Mouse (Mus musculus): Measurements from ENCODE around the gene Gjb2.

Gjb2 gene

DNA sequence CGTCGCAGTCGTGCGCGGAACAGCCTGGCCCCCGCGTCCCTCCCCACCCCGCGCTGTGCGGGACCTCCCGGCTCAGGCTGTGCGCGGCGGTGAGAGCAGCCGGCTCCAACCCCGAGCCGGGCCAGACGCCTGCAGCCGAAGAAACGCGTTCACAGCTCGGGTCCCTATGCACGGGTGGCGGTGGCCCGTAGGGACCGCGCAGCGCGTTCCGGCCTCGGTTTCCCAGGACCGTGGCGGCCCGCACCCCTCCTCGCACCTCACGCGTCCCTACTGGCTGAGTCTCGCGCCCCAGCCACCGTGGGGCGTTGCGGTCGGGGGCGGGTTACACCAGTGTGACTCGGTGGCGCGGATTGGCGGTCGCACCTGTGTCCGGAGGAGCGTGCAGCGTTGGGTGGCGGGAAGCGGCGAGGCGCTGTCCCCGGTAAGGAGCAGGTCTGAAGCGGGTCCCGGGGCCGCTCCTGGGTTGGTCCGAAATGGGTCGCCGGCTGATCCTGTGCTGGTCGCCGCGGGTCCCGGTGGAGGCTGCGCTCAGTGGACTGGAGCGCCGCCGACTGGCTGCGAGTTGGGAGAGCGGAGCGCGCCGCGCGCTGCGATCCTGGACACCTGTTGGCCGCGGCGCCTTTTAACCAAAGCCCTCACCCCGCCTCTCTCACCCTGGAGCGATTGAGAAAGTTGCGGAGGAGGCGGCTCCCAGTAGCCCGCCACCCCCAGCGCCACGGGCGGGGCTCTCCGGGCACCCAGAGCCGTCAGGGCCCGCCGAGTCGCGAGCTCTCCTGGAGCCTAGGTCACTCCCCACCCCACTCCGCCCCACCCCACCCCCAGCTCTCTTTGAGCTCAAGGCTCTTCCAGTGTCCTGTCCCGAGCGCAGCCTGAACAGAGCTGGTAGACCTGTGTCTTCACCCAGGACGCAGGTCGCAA is at the start of gene Gjb2:
Gene Gjb2 (minus strand): TSS at position 597 of the 918 bp plus-strand sequence.
- peak; percentile 62 for DNase-seq (ENCODE audit: low read depth)

DNA sequence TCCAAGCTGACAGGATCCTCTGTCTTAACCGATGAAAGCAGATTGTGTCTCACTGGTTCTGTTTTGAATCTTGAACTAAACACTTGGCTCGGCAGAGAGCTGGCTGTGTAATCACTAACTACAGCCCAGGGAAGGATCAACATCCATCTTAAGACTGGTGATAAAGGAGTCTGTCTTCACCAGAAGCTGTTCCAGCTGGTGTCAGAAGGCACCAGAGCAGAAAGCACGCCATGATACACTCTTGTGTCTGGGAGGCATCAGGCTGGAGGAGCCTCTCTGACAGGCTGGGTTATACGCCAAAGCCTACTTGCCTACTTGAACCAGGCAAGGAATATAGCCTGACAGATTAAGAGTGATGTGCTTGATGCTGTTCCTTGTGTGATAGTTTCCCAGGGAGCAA is 41.2 kb upstream of the Gjb2 start:
- DNase-seq (ENCODE audit: low read depth), result no peak

DNA sequence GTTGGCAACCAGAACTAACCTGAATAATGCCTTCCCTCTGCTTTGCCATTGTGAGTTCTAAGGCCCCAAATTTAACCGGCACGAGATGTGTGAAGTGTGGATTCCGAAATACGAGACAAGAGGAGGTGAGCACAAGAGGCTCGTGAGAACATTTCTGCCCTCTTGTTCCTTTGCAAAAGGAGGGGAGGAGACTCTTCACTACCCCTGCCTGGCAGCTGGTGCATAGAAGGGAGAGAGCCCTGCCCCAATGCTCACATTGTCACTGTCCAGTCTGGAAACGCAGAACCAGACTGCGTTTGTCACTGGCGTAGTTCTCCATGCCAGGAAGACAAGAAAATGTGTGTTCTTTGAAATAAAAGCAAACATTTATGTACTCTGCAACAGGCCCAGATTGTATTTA is 30.8 kb upstream of the Gjb2 start:
- DNase-seq (ENCODE audit: low read depth), result no peak

DNA sequence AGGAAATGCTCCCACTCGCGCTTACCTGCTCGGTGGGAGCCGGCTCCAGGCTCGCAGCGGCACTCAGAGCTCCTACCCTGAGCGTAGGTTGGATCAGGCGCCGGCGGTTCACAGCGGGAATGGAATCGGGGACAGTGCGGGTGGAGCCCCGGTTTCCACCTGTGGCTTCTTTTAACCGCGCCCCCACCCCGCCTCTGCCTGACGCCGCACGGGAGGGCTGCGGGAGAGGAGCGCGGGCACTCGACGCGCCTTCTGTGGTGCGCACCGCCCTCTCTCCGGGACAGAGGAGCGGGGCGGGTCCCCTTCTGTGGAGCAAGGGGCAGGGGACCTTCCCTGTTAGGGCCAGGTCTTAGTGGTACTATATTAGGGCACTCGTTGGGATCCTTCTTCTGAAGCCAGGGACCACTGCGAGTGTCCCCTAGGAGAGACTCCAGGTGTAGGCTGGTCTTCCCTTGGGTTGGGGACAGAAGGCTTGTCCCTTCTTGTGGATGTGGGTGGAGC is 28.7 kb upstream of the Gjb2 start, which contains the start of gene Gjb6:
Gene Gjb6 (minus strand): TSS at position 451 of the 501 bp plus-strand sequence.
- no peak for DNase-seq (ENCODE audit: low read depth)

DNA sequence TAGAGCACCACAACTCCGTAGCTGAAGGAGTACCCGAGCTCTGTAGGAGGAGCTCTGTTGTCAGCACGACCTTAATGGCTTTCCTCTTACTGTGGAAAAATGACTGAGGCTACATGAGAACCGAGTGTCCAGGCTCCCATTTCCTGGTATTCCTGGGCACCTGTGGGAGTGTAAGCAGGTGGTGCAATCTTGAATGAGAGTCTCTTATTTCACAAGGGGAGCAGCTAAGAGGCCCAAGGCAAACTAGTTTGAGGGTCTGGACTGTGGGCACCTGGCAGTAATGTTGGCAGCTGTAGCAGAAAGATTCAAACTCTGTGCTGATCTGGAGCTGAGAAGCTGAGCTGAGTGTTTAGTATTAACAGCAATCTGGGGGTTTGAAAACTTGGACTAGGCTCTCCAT is 22.9 kb upstream of the Gjb2 start:
- no peak for DNase-seq (ENCODE audit: low read depth)

DNA sequence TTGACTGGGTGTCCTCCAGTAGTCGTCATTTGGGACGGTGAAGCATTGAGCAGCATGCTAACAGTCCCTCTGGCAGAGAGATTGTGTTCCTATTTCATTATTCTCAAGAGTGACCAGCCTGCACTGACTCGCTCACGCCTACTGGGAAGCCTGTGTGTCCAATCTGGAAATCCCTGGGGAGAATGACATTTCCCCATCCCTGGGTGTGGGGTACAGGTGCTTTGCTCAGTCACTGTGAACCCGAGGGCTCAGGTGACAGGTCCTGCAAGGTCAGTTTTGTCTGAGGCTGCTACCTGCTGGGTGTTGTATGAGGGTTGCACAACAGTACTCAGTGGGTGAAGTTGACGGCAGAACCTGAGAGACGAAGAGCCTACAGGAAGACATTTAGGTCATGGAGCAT is 17.8 kb upstream of the Gjb2 start:
- DNase-seq (ENCODE audit: low read depth), result no peak

DNA sequence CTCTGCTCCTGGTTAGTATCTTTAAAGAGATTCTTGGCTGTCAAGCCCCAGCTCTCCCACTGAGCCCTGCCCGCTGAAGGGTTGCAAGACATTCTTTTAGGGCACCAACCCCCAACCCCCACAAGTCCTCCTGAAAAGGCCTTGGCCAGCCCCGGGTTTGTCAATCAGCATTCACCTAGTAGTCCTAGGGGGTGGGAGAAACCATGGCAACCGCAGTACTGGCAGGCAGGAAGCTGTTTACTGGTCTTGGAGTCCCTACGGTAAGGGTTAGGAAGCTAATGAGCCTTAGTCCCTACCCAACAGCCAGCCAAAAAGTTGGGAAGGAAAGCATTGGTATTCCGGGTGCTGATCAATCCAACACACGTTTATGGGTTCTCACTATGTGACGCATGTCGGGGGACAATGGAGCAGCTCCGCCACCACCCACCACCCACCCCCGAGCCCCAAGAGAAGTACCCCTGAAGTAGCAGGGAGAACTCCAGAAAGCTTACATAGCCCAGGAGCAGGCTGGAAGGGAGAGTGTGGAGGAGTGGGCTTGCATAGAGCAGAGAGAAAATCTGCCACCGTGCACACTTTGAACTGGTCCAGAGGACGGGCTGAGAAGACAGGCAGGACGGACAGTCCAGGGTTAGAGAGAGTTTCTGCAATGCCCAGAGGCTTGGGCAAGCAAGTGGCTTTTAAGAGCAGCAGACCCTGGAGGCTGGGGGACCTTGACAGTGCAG is 11.5 kb upstream of the Gjb2 start, which contains the start of gene Gm4491:
Gene Gm4491 (minus strand): TSS at position 61 of the 722 bp plus-strand sequence.
- no peak for DNase-seq (ENCODE audit: low read depth)

DNA sequence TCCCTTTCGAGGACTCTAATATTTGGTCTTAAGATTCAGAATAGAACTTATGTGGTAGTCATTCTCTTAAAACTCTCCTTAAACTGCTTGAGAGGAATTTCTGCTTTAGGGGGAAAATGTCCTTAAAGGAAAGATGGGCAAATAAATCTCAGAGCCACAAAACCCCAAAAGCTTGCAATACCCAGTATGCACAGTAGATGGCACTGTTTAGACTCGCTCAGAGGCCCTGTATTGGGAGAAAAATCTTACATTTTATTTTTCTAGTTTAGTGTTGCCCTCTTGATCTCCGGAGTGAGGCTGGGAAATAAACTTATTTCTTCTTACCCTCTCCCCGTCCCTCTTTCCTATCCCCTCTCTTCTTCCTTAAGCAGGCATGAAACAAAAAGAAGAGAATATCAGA is 4.7 kb upstream of the Gjb2 start:
- DNase-seq (ENCODE audit: low read depth), result peak; percentile 79

DNA sequence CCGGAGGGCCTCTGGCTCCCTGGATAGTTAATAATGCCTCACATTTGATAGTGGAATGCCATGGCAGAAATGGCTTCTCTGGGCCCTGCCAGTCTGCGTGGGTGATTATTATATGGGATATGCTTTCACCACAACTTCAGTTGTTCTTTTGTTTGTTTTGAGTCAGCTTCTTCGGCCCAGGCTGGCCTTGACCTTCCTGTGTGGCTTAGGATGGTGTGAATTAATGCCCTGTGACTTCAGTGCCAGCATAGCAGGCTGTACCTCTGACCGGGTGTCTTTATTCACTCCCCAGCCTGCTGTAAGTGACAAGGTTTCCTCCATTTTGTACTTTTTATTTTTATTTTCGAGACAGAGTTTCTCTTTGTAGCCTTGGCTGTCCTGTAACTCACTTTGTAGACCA is 3.4 kb upstream of the Gjb2 start:
- no peak for DNase-seq (ENCODE audit: low read depth)

DNA sequence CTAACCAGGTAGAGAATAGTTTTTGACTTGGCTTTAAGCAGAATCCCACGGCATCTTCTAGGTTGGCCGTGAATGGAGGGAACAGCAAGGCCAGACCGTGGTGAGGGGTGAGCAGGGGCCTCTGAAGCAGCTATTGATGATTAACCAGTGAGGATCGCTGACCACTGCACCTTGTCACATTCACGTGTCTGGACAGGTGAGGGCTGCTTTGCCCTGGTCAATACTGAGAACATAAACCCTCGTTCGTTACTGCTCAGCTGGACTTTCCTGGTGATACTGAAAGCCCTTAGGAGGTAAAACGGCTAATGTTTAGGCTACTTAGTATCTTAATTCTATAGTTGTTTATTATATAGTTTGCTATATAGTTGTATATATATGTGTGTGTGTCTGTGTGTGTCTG is 2.6 kb upstream of the Gjb2 start:
- DNase-seq (ENCODE audit: low read depth), result no peak

DNA sequence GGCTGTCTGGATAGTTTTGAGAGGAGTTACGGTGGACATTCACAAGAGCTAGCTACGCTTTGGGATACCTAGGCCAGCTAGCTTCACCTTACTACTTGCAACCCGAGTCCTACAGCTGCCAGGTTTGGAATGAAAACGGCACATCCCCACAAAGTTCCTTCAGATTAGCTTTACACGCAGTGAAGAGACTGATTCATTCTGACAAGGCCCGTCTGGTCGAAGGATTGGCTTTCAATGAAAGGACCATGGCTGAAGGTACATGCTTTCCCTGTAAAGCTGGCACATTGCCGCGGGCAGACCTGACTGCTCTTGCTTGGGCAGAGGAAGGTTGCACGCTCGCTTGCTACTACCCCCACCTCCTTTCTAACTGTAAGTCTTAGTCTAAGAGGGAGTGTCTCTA is 1.2 kb upstream of the Gjb2 start:
- peak; percentile 6 for DNase-seq (ENCODE audit: low read depth)

DNA sequence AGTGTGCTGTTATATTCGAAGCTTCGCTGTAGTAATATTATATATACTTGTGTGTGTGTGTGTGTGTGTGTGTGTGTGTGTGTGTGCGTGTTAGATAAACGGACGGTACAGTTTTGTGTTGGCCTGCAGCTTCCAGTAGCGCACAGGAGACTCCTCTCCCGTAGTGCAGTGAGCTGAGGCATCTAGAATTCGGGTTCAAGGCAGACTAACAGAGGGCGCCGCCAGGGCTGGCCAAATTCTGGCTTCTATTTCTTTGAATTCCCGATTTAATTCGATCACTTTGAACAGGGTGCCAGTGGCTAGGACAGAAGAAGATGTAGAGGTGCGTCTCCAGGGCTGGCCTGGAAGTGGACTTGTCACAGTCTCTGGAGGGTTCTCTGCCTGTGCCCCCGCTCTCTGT is 609 bp upstream of the Gjb2 start:
- DNase-seq (ENCODE audit: low read depth), result no peak

DNA sequence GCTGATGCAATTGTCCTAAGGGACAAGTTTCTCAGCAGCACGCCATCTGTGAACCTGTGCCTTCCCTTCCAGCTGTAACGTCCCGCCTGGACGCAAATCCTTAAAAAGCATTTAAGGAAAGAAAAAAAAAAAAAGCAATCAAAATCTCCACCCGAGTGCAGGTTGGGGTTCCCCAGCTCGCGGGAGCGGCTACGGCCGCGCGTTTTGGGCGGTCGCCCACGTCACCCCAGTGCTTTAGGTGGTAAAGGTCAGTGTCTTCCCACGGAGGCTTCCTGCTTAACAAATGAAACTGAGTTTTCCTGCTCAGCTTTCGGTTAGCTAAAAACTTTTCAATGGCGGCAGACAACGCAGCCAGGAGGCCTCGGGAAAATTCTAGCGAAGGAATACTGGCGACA is 794 bp downstream of the Gjb2 start:
- peak; percentile 64 for DNase-seq (ENCODE audit: low read depth)

DNA sequence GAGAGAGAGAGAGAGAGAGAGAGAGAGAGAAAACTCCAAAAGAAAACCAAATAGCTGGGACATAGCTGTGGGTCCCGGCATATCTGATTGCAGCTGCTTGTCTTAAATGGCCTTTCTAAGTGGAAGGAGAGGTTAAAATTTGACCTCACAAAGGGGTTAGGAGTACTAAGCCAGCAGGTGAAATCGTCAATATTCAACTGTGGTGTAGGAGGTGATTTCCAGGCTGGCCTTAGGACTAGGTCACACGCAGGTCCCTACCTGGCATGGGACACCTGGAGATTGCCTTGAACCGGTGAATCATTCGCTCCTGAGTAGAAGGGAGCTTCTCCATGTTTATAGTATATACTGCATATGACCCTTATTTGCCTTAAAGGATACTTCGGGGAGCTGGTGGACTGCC is 1.4 kb downstream of the Gjb2 start:
- peak; percentile 20 for DNase-seq (ENCODE audit: low read depth)

DNA sequence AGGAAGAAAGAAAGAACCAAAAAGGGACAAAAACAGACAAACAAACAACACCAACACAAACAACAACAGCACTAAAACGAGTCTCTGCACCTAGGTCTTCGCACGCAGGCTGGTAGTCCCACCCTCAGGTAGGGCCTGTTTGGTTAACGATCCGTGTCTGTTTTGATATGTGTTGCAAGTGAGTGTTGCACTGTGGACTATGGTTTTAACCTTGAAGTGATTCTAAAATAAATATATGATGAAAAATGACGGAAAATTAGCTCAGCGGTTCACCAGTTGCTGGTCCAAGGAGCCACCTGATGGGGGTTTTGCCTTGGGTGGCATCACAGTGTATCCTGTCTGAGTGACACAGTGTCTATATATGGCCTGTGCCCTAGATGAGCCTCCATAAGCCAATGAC is 2.9 kb downstream of the Gjb2 start:
- DNase-seq (ENCODE audit: low read depth), result no peak

DNA sequence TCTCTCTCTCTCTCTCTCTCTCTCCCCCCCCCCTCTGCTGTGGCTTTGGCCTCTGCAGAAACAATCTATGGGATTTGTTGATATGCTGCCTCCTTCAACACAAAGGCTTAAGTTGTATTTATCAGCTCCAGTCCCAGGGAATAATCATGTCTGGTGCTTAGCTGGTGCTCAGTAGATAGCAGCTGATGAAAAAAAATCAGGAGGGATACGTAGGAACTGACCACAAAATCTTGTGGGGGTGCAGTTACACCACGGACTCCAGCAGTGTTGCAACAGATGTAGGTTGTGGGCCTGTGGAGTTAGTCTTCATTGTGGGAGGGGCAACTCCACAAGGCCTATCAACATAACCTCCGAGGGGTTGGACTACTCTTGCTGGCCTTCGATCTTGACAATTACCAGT is 8.6 kb downstream of the Gjb2 start:
- DNase-seq (ENCODE audit: low read depth), result no peak

DNA sequence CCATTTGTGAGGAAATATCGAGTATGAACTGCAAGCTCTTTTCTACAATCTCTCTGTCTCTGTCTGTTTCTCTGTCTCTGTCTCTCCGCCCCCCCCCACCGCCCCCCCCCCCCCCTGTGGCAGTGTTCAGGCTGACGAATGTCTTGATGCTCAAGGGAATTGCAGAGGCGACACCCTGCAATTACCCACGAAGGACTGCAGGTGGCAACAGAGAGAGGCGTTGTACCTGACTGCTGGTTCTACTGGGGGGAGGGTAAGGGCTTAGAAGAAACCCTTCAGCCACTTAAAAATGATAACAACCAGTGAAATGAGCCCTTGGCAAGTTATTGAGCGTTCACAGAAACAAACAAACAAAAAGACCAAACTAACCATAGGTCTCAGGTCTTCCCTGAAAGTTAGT is 11.5 kb downstream of the Gjb2 start:
- peak; percentile 80 for DNase-seq (ENCODE audit: low read depth)

DNA sequence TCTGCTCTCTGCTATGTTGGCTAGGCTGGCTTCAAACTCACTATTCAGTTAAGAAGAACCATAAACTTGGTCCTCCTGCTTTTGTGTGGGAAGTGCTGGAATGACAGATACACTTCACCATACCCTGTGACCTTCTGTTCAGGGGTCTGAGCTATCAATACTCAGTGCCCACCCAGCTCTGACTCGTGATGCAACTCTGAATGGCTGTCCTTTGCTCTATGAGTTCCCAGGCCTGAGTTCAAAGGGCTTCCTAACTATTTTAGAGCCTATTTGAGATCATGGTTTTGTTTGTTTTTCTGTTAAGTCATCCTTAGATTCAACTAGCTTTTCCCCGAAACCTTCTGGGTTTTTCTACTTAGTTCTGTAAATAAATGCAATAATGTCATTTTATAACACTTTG is 14.5 kb downstream of the Gjb2 start:
- no peak for DNase-seq (ENCODE audit: low read depth)

DNA sequence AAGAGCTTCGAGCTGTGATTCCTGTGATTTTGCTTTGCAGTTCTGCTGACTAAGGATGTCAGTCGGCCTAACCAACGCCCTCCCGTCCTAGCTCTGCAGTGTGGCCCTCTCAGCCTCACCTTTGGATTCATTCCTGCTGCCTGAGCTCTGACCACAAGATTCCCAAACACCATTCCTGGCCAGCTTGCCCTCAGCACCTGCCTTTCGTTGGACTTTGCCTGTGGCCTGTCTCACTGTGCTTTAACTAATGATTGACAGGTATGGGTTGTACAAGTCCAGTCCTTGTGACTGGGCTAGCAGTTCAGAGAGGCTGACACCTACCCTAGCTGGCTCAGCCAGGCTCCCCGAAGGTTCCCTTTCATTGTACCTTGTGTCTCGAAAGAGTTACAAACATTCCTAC is 15.4 kb downstream of the Gjb2 start:
- DNase-seq (ENCODE audit: low read depth), result no peak

DNA sequence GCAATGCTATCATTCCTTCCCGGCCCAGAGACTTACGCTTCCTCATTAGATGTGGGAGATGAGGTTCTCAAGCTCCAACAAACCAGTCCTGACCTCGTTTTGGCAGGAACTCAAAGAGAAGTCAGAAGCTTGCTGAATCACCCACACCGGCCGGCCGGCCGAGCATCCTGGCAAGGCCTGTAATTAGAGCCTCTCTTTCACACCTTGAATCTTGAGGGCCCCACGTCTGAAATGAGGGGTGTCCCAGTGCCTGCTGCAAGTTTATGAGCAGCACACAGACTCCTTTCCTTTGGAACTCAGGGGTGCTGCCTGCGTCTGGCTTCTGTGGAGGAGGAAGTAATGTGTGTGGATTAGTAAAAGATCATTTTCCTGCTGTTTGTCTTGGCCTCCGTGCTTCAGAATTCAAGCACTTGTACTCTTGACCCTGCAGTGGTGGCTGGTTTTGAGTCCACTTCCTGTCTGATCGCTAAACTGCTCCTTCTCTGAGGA is 20.3 kb downstream of the Gjb2 start:
- DNase-seq (ENCODE audit: low read depth), result no peak

DNA sequence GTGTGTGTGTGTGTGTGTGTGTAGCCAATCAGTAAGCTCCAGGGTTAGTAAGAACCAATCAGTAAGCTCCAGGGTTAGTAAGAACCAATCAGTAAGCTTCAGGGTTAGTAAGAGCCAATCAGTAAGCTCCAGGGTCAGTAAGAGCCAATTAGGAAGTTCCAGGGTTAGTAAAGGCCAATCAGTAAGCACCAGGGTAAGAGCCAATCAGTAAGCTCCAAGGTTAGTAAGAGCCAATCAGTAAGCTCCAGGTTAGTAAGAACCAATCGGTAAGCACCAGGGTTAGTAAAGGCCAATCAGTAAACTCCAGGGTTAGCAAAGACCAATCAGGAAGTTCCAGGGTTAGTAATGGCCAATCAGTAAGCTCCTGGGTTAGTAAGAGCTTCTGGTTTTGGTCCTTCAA is 21.6 kb downstream of the Gjb2 start:
- no peak for DNase-seq (ENCODE audit: low read depth)

DNA sequence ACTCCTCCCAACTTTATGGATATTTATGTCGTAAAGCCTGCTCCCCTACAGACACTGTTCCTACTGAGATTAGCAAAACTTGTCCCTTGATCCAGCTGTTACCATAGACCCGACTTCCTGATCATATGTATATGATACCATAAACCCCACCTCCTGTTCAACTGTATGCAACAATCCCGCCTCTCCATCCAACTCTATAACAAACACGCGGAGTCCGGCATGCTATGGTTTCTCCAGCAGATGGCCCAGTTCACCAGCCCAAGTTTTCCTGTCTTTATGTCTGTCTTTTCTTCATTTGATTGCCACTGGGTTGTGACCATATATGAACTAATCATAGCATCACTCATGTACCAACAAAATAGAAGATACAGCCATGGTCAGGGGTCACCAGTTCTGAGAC is 29.0 kb downstream of the Gjb2 start:
- DNase-seq (ENCODE audit: low read depth), result no peak

DNA sequence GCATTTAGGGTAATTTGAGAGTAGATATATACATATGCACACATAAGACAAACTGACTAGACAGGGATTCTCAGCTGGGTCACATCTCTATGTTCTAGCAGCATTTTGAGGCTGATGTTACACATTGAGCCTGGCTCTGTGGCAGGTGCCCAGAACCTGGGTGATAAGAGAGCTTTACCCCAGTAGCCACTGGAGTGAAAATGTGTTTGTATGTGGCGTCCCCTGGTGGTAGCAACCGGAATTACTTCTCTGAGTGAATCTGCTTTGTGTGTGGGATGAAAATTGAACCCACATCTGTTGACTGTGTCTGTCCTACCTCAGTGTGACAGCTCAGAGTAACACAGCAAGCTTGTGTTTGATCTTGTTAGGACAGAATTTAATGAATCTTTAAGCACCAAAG is 34.6 kb downstream of the Gjb2 start:
- DNase-seq (ENCODE audit: low read depth), result peak; percentile 72
